Mouse (Mus musculus) intestine, embryonic 16.5 days (tissue): ENCODE results near the gene Nwd1. TPM values are rescaled to one million over a fixed set of nuclear protein-coding genes. Genes with fewer than 3 reads are reported as not detected.

Experiments used
- ATAC-seq: fragments of 200-750 bp; cut with Nextera tagmentation; 2 replicates; pipeline ENCODE4 v1.8.0; 2017; ENCODE audit warnings: moderate TSS enrichment, moderate library complexity
- H3K27ac ChIP-seq: fragments of 300-500 bp; sonication (generic); 2 replicates; pipeline ENCODE4 v1.5.1; 2014; ENCODE audit warnings: mild to moderate bottlenecking, low read length
- H3K27me3 ChIP-seq: fragments of 300-500 bp; sonication (generic); replicated peaks from 2 replicates; pipeline ENCODE4 v1.6.1; 2014; ENCODE audit warnings: low read length, control low read depth, mixed read lengths; ENCODE audit not compliant: control insufficient read depth, insufficient read depth
- H3K36me3 ChIP-seq: fragments of 300-500 bp; sonication (generic); 2 replicates; pipeline ENCODE4 v1.6.1; 2014; ENCODE audit warnings: low read length, control low read depth; ENCODE audit not compliant: control insufficient read depth, insufficient read depth
- H3K4me1 ChIP-seq: fragments of 300-500 bp; sonication (generic); 2 replicates; pipeline ENCODE4 v1.6.1; 2014; ENCODE audit warnings: low read length, control low read depth, mixed read lengths; ENCODE audit not compliant: control insufficient read depth, insufficient read depth
- H3K4me2 ChIP-seq: fragments of 300-500 bp; sonication (generic); 2 replicates; pipeline ENCODE4 v1.6.1; 2014; ENCODE audit warnings: low read depth, low read length, control low read depth
- H3K4me3 ChIP-seq: fragments of 300-500 bp; sonication (generic); 2 replicates; pipeline ENCODE4 v1.5.1; 2014; ENCODE audit warnings: mild to moderate bottlenecking, low read length
- H3K9ac ChIP-seq: fragments of 300-500 bp; sonication (generic); 2 replicates; pipeline ENCODE4 v1.6.1; 2014; ENCODE audit warnings: low read depth, low read length
- H3K9me3 ChIP-seq: fragments of 300-500 bp; sonication (generic); 2 replicates; pipeline ENCODE4 v1.6.1; 2016; ENCODE audit warnings: low read length, control low read depth; ENCODE audit not compliant: control insufficient read depth
- WGBS: fragments of 180-500 bp; shearing (Covaris S2); extraction: QIAGEN DNeasy Blood & Tissue Kit; methylation state at CpG from one replicate; pipeline ENCODE4 v1.1.7; 2014; 5-methylcytosine and 5-hydroxymethylcytosine counted together
- polyA plus RNA-seq: library from polyadenylated mRNA; unstranded; fragments of >200 nt; fragmentation: Nextera tagmentation; extraction: Ambion mirVana; gene quantifications from 2 replicates; pipeline ENCODE4 v1.2.1, GENCODE M21; 2015

Nwd1 gene
- polyA plus RNA-seq, 1 experiment from 2014 or later: 0.12 TPM

DNA sequence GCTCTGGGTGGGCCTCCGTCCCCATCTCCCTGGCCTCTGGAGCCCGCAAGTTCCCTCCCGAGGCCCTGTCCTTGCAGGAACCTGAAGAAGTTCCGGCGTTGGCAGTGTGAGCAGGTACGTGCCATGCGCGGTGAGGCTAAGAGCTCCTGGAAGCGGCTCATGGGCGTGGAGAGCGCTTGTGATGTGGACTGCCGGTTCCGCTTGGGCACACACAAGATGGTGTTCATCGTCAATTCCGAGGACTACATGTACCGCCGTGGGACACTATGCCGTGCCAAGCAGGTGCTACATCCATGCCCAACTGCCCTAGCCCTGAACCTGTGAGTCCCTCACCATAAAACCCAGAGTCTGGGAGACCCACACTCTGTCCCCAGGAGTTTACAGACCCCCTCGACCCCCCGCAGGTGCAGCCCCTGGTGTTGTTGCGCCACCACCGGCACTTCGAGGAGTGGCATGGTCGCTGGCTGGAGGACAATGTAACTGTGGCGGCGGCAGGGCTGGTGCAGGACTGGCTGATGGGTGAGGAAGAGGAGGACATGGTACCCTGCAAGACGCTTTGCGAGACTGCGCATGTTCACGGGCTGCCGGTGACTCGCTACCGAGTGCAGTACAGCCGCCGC is 110.4 kb downstream of the Nwd1 start:
- no peak overlapping the region for H3K4me3 ChIP-seq
- no peaks in the 10 kb centered on the region for H3K27me3 ChIP-seq
- peaks cover 7% of the 10 kb centered on the region; the same call in 1 of the 2 replicates for H3K4me1 ChIP-seq
- H3K9me3 ChIP-seq: no peaks in the 10 kb centered on the region
- H3K27ac ChIP-seq: no peak overlapping the region
- H3K9ac ChIP-seq: no peak overlapping the region
- WGBS: 97% methylated on average over 35 of the region's 35 CpGs
- peaks cover 21% of the 10 kb centered on the region for H3K36me3 ChIP-seq
- no peak overlapping the region for H3K4me2 ChIP-seq
- ATAC-seq: no peak

DNA sequence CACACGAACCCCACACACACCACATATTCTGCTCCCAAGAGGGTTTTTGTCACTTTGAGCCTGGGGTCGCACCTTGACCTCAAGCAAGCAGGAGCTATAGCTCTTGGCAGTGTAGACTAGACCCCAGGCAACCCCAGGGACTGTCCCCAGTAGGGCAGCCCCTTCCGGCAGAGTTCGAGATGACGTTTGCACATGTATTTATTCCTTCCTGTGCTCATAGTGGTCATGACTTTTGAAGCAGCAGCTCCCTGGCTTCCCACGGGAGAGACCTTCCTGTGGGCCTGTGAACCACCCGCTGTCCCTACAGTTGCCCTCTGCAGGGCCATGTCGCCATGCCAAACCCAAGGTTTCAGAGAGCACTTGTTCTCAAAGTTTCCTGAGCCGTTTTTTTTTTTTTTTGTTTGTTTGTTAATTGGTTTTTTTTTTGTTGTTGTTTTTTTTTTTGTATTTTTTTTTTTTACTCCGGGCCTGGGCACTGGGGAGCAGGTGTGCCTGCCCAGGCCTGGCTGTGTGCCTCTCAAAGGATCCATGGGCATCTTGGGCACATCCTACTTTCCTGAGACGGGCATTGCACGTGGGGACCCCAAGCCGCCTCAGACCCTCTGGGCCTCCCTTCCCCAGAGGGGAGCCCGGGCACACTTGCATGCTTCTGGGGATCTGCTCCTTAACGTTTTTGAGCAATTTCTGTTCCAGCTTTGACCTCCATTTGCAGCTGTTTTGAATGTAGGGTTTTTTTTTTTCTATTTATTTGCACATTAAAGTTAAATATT is 111.1 kb downstream of the Nwd1 start:
- Histone ChIP-seq H3K4me3 (no peak overlapping the region), H3K9me3 (no peaks in the 10 kb centered on the region), H3K9ac (no peak overlapping the region), H3K4me1 (peaks cover 11% of the 10 kb centered on the region; the same call in 1 of the 2 replicates), H3K36me3 (peaks cover 21% of the 10 kb centered on the region), H3K27ac (no peak overlapping the region), H3K27me3 (no peaks in the 10 kb centered on the region), H3K4me2 (no peak overlapping the region)
- 85% methylated on average over 15 of the region's 15 CpGs for WGBS
- no peak for ATAC-seq

DNA sequence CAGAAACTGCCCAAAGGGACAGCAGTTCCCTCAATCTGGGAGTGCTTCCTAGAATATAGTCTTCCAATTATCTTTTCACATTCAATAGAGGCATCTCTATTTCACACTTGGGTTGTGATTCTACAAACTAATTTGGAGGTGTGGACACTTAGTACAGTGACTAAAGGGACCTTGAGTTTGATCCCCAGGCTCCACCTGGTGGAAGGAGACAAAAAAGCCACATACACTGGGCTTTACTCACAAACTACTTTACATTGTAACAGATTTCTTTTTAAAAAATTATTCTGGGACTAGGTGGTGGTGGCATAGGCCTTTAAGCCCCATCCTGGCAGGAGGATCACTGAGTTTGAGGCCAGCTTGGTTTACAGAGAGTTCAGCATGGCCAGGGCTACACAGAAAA is 111.8 kb downstream of the Nwd1 start:
- Histone ChIP-seq H3K36me3 (peaks cover 19% of the 10 kb centered on the region), H3K4me1 (peaks cover 11% of the 10 kb centered on the region; the same call in 1 of the 2 replicates), H3K4me3 (no peak overlapping the region), H3K27ac (no peak overlapping the region), H3K4me2 (no peak overlapping the region), H3K9ac (no peak overlapping the region), H3K27me3 (no peaks in the 10 kb centered on the region), H3K9me3 (no peaks in the 10 kb centered on the region)
- ATAC-seq: no peak

DNA sequence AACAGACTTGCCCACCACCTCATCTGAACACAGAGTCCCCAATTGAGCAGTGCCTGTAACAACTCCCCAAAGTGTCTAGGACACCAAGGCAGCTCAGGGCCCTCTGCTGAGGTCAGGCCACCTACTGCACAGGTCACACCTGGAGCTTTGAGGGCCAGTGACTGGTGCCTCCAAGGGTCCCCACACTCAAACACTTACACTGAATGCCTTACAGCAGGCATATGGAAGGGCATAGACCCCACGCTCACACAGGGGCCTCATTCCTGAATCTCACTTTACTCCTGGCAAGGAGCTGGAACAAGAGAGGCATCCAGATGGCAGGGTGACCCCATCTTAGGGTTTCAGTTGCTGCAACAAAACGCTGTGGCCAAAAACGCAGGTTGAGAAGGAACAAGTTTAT is 113.7 kb downstream of the Nwd1 start:
- Histone ChIP-seq H3K4me1 (peaks cover 11% of the 10 kb centered on the region; the same call in 1 of the 2 replicates), H3K36me3 (peaks cover 16% of the 10 kb centered on the region), H3K9ac (no peak overlapping the region), H3K4me2 (no peak overlapping the region), H3K4me3 (no peak overlapping the region), H3K9me3 (no peaks in the 10 kb centered on the region), H3K27ac (no peak overlapping the region), H3K27me3 (no peaks in the 10 kb centered on the region)
- no peak for ATAC-seq
- WGBS: 84% methylated on average over 3 of the region's 3 CpGs

DNA sequence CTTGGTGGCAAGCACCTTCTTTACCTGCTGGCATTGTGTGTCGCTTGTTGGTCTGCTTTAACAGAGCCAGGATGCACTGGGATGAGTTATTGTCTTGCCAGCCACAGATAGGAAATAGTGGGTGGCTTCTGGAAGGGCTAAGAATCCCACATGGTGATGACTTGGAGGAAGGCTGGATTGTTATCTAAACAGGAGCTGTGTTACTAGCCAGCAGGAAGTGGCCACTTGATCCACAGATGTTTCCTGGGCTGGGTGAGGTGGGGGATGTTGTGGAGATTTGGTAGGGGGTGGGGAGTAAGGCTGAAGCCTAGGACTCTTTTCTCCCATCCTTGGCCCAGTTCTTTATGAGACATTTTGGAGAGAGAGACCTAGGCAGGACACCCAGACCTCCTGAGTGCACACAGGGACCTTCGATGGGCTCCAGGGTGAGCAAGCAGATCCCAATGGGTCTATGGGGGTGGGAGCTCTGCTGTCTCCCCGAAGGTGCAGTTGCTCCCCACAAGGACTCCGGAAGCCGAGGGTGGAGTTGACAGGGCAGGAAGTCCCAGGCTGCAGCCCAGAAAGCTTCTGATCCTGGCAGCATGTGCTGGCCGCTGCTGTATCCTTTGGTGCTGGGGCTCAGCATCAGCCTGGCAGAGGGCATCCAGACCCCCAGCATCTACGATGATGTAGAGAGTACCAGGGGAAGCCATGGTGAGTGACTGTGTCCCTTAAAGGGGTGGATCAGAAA is 115.0 kb downstream of the Nwd1 start, which contains the start of gene F2rl3:
Gene F2rl3, plus strand, starts transcription at position 559 of the 730 bp plus-strand sequence.
- Histone ChIP-seq H3K4me3 (peak within 1 kb of the TSS; percentile 7; the same call in 1 of the 2 replicates), H3K9ac (no peak within 1 kb of the TSS), H3K4me1 (peaks cover 11% of the 10 kb centered on the region; the same call in 1 of the 2 replicates), H3K36me3 (peaks cover 14% of the 10 kb centered on the region), H3K9me3 (no peaks in the 10 kb centered on the region), H3K27ac (peak within 1 kb of the TSS; percentile 68), H3K4me2 (peak within 1 kb of the TSS; percentile 6; the same call in 1 of the 2 replicates), H3K27me3 (no peaks in the 10 kb centered on the region)
- ATAC-seq: peak; percentile 70
- WGBS: 65% methylated on average over 7 of the region's 7 CpGs

DNA sequence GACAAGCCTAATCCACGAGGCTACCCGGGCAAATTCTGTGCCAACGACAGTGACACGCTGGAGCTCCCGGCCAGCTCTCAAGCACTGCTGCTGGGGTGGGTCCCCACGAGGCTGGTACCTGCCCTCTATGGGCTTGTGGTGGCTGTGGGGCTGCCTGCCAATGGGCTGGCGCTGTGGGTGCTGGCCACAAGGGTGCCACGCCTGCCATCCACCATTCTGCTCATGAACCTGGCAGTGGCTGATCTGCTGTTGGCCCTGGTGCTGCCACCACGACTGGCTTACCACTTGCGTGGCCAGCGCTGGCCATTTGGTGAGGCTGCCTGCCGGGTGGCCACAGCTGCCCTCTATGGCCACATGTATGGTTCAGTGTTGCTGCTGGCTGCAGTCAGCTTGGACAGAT is 115.8 kb downstream of the Nwd1 start:
- Histone ChIP-seq H3K4me1 (peaks cover 14% of the 10 kb centered on the region; the same call in 1 of the 2 replicates), H3K27me3 (no peaks in the 10 kb centered on the region), H3K9ac (no peak overlapping the region), H3K27ac (peak overlapping the region; percentile 68), H3K4me2 (no peak overlapping the region), H3K4me3 (no peak overlapping the region; the same call in 1 of the 2 replicates), H3K36me3 (peaks cover 6% of the 10 kb centered on the region), H3K9me3 (no peaks in the 10 kb centered on the region)
- ATAC-seq: no peak
- 86% methylated on average over 12 of the region's 12 CpGs for WGBS

DNA sequence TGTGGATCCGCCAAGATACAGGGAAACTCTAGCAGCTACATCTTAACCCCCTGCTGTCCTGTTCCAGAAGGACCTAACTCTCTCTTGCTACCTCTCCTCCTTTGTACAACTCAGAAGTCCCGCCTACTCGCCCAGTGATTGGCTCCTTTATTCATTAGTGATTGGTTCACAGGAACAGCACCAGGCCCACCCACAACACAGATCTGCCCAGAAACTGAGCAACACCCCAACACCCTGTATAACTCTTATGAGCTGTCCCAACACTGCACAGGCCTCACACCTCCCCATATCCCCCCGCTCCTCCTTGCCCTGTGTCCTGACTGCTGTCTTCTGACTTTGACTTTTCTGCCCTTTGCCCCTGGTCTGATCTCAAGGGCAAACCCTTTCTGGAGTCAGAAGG is 119.2 kb downstream of the Nwd1 start:
- Histone ChIP-seq H3K4me2 (no peak overlapping the region), H3K27me3 (no peaks in the 10 kb centered on the region), H3K4me3 (no peak overlapping the region), H3K27ac (no peak overlapping the region), H3K9me3 (no peaks in the 10 kb centered on the region), H3K4me1 (peaks cover 14% of the 10 kb centered on the region; the same call in 1 of the 2 replicates), H3K36me3 (no peaks in the 10 kb centered on the region), H3K9ac (no peak overlapping the region)
- no peak for ATAC-seq
- 78% methylated on average over 4 of the region's 4 CpGs for WGBS

DNA sequence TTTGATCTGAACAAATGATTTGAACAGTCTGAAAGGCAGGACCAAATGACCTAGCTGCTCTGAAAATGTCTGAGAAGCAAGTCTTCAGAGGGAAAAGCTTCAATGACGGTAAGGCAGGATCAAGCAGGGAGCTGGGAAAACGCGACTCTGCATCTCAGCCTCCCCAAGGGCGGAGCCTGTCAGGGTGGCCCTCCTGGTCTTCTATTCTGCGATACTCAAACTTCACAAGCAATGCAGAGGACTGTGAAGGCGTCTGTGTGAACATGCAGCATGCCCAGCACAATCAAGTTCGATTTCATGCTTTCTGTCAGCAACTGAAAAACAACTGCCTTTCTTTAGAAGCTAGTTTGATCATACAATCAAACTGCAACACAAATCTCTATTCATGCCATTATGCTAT is 120.3 kb downstream of the Nwd1 start:
- Histone ChIP-seq H3K4me2 (no peak overlapping the region), H3K4me3 (no peak overlapping the region), H3K36me3 (no peaks in the 10 kb centered on the region), H3K27ac (no peak overlapping the region), H3K27me3 (no peaks in the 10 kb centered on the region), H3K4me1 (peaks cover 8% of the 10 kb centered on the region; the same call in 1 of the 2 replicates), H3K9me3 (no peaks in the 10 kb centered on the region), H3K9ac (no peak overlapping the region)
- 34% methylated on average over 7 of the region's 7 CpGs for WGBS
- ATAC-seq: no peak
